Mouse (Mus musculus) kidney, postnatal 36 days (tissue): Measurements from ENCODE around the gene Slc15a1.
"Not testable (repeated sequence)": the region's sequence is repeated elsewhere in the genome, so short reads cannot be mapped to it uniquely, and the experiment has no call there.

Source experiments
- DNase-seq, 2 experiments: peaks; one replicate each; pipeline ENCODE4 v3.0.0; 2021 to 2022; ENCODE audit warnings: mixed read lengths in 2 of 2

Gene Slc15a1

DNA sequence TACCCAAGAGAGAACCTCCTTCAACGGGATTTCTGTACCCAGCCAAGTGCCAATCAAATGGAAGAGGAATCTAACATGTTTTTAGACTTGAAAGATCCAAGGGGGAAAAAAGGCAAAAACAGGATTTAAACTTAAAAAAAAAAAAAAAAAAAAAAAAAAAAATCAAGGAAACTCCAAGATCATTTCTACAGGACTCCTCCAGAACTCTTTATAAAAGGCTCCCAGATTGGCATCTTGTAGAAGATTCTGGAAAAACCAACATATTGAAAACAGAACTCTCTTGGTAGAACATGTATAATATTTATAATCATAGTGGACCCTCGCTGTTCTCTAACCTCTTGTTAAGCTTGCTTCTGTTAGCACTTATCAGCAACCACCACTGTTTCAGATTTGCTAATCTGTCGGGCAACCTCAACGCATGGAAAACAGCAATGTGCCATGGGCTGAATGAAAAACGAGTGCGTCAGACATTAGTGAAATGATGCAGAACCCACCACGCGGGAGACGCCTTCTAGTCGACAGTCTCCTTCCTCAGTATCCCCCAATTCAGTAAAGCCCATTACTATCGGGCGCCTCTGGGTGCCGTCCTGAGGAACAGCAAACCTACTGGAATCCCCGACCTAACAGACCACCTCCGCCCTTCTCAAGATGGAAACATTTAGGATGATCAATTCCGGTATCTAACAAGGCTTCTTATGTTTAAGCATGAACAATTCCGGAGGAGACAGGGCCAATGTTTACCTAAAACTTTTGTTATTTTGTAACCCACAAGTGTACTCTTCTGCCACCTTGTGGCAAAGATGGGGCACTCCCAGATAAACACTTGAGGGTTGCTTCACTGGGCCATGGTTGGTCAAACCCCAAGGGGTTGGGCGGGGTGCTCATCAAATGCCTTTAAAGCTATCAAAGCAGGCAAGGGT, 54.3 kb downstream of the Slc15a1 start:
- DNase-seq: peak; percentile 76 to 79

GRCm38 (mm10) chr14:121446951-121447350, 58.1 kb downstream of the Slc15a1 start:
- DNase-seq: no peak

- DNase-seq: peak; percentile 68 to 88
Observed at GRCm38 (mm10) chr14:121445194-121445593, 59.9 kb downstream of the Slc15a1 start.

GRCm38 (mm10) chr14:121440807-121441206, 64.2 kb downstream of the Slc15a1 start:
- no peak for DNase-seq

GRCm38 (mm10) chr14:121437026-121437425, 68.0 kb downstream of the Slc15a1 start:
- peak; percentile 77 to 89 for DNase-seq

DNA sequence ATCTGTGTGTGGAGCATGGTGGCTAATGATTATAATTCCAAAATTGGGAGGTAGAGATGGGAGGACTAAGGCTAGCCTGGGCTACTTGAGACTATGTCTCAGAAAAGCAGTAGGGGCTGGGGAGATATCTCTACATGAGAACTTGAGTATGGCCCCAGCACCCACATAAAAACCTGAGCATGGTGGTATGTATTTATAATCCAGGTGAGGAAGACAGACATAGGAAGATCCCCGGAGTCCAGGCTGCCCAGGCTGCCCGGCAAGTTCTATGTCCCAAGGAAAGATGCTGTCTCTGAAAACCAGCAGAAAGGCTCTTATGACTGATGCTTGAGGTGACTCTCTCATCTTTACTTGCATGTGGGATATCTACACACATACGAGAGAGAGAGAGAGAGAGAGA, 68.6 kb downstream of the Slc15a1 start:
- DNase-seq: no peak

DNA sequence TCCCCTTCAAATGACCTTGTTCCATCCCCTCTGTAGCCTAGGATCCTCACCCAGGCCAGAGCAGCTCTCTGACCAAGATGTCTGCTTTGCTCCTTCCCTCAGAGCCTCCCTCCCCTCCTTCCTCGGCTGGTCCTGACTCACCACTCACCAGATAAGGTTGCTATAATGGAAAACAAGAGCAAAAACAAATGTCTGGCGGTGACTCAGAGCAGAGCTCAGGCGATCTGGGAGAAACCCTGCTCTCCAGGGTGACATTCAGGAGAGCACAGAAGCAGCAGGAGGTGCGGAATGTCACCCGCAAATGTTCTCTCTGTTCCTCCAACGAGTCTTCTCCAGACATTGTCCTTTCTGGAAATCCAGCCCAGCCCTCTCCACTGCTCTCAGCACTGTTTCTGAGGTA, 69.3 kb downstream of the Slc15a1 start:
- no peak for DNase-seq

DNA sequence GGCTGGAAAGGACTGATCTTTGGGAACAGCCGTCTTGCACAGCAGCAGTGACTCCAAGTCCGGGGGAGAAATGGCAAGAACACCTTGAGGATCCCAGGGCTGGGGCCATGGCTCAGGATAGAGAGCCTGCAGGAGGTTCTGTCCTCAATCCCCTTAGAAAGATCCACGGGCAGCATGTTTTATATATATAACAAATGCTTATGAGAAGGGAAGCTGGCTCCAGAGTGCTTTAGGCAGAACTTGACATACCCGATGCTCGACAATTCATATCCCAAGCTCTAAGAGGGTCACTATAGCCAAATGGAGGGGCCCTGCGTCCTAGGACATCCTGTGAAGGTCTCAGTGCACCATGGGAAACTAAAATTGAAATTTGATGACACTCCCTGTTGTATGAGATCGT, 73.8 kb downstream of the Slc15a1 start:
- no peak for DNase-seq

DNA sequence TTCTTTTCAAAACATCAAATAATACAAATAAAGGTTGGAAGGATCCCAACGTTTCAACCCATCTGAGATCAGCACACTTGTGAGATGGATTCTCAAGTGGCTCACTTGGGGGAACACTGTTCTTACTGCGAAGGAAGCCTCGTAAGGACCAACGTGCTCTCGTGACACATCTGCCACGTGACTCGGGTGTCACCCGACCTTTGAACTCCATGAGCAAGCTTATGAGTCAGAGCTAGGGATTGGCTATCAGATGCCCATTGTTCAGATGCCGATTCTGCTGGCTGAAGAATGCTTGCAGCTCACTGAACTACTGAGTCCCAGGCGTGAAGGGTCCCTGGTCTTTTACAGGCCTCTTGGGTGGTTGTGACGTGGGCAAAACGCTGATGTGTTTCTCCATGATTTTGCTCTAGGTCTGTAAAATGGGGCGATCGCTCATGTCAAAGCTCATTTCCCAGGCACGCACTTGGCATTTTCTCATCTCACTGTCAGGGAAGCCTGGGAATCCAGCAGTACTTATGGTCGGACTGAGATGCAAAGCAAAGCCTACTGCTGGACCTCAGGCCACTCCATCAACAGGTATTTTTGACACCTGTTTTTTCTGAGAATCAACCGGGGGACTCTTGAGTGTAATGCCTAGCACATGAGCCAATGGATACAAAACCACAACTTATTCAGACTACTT, 75.1 kb downstream of the Slc15a1 start:
- no peak for DNase-seq

GRCm38 (mm10) chr14:121428148-121428547, 76.9 kb downstream of the Slc15a1 start:
- no peak for DNase-seq

GRCm38 (mm10) chr14:121426743-121427142, 78.3 kb downstream of the Slc15a1 start:
- peak in 1 of 2 experiments; percentile 45 for DNase-seq

- DNase-seq: peak; percentile 71 to 74
Observed at GRCm38 (mm10) chr14:121425004-121425793, 79.9 kb downstream of the Slc15a1 start.

- peak in 1 of 2 experiments; percentile 5 for DNase-seq
Observed at GRCm38 (mm10) chr14:121423341-121423751, 81.7 kb downstream of the Slc15a1 start.

DNA sequence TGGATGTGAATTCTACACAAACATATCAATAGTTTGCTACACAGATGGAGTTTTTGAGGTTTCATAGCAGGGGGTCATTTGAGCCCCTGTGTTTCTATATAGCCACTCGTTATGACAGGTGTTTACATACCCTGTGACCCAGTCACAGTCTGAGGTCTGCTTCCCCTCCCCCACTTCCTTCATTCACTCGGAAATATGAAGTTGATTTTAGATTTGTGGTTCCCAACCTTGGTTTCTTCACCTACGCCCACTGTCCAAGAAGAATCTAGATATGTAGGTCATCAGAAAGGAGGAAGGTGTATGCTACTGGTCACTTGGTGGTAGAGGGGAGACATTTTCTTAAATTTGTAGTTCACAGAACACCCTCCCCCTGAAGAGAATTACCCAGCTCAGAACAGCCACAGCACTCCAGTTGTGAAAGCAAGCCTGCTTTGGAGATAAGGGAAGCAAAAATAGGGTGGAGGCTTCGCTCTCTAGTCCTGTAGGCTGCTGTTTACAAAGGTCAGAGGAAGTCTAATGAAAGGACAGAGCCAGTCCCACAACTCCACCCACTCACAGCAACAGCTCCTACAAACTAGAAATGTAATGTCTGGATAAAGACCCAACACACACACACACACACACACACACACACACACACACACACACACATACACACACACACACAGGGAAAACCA, 82.2 kb downstream of the Slc15a1 start:
- DNase-seq: peak; percentile 14 to 50

DNA sequence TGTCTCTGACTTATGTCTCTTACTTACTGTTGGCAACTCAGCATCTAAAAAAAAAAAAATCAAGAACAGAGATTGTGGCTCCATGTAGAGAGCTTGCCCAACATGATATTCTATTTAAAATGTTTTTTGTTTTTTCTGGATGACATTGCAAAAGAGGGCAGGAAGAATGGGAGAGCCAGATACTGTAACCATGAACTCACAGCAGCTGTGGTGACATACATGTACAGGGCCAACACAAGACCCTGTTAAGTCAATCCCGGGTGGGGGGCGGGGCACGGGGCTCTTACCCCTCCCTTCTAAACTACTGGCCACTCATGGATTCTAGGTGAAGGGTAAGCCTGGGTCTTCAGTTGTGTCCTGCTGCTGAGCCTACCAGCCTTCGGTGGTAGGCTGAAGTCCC, 83.1 kb downstream of the Slc15a1 start:
- no peak for DNase-seq

GRCm38 (mm10) chr14:121417594-121417993, 87.5 kb downstream of the Slc15a1 start:
- DNase-seq: no peak

- DNase-seq: no peak
Observed at GRCm38 (mm10) chr14:121416626-121417319, 88.3 kb downstream of the Slc15a1 start.

GRCm38 (mm10) chr14:121414635-121415241, 90.3 kb downstream of the Slc15a1 start:
- DNase-seq: no peak

DNA sequence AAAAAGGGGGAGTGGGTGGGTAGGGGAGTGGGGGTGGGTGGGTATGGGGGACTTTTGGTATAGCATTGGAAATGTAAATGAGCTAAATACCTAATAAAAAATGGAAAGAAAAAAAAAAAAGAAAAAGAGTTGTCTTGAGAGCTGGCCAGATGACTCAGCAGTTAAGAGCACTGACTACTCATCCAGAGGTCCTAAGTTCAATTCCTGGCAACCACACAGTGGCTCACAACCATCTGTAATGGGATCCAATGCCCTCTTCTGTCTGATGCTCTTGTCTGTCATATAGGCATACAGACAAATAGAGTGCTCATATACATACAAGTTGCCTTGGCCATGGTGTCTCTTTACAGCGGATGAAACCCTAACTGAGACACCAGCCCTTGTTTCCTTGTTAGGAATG, 91.3 kb downstream of the Slc15a1 start:
- not testable (repeated sequence) for DNase-seq
